Comparison of ENCODE assay signal across 25 mouse cellular contexts in genomic region chr6:76330176-76330575, GRCm38 (mm10).
"Had no signal": no experiment of that assay in that cellular context is flagged by ENCODE, and none has a peak within 500 bp of the region (broad histone marks: within the 10 kb centered on the region; RNA-seq: fewer than 3 reads in every experiment).

No protein-coding gene starts in this region.

- H3K4me2 ChIP-seq: heart, embryonic 12.5 days; hindbrain, embryonic 12.5 days; hindbrain, embryonic 15.5 days; intestine, embryonic 15.5 days; limb, embryonic 13.5 days; limb, embryonic 15.5 days; liver, embryonic 12.5 days had no signal

- H3K36me3 ChIP-seq: heart, embryonic 10.5 days; heart, embryonic 12.5 days; hindbrain, embryonic 10.5 days; hindbrain, embryonic 12.5 days; hindbrain, embryonic 15.5 days; intestine, embryonic 15.5 days; limb, embryonic 13.5 days; limb, embryonic 15.5 days; liver, embryonic 12.5 days had no signal

- H3K4me1 ChIP-seq: heart, embryonic 10.5 days; heart, embryonic 12.5 days; hindbrain, embryonic 10.5 days; hindbrain, embryonic 12.5 days; hindbrain, embryonic 15.5 days; intestine, embryonic 15.5 days; limb, embryonic 13.5 days; limb, embryonic 15.5 days; liver, embryonic 12.5 days had no signal

- H3K4me3 ChIP-seq: gastrocnemius, adult 2 months; heart, embryonic 10.5 days; heart, embryonic 12.5 days; hindbrain, embryonic 10.5 days; hindbrain, embryonic 12.5 days; hindbrain, embryonic 15.5 days; intestine, embryonic 15.5 days; limb, embryonic 13.5 days; limb, embryonic 15.5 days; liver, embryonic 12.5 days had no signal

- ATAC-seq: inflammation-experienced regulatory T-cells, adult 6 months; intestine, embryonic 15.5 days; intestine, postnatal 0 days; liver, embryonic 12.5 days had no signal

- DNase-seq: gastrocnemius, adult 2 months; gastrocnemius, postnatal 10 days; gastrocnemius, postnatal 25 days; heart, adult 18-20 months; heart, postnatal 10 days; heart, postnatal 4 days; kidney, adult 18-20 months; kidney, adult 8-10 months; kidney, postnatal 10 days; kidney, postnatal 25 days; kidney, postnatal 4 days; layer of hippocampus, adult 9-11 months; layer of hippocampus, postnatal 36 days had no signal

- H3K27ac ChIP-seq: gastrocnemius, adult 2 months; heart, embryonic 10.5 days; hindbrain, embryonic 10.5 days; hindbrain, embryonic 12.5 days; hindbrain, embryonic 15.5 days; intestine, embryonic 15.5 days; limb, embryonic 13.5 days; limb, embryonic 15.5 days; liver, embryonic 12.5 days; liver, embryonic 14.5 days had no signal

- H3K9ac ChIP-seq: heart, embryonic 12.5 days; hindbrain, embryonic 12.5 days; hindbrain, embryonic 15.5 days; intestine, embryonic 15.5 days; limb, embryonic 13.5 days; limb, embryonic 15.5 days; liver, embryonic 12.5 days; liver, embryonic 14.5 days had no signal

- H3K27me3 ChIP-seq: heart, embryonic 12.5 days; hindbrain, embryonic 12.5 days; hindbrain, embryonic 15.5 days; intestine, embryonic 15.5 days; limb, embryonic 13.5 days; limb, embryonic 15.5 days; liver, embryonic 12.5 days had no signal

- H3K9me3 ChIP-seq: heart, embryonic 10.5 days; heart, embryonic 12.5 days; hindbrain, embryonic 10.5 days; hindbrain, embryonic 12.5 days; hindbrain, embryonic 15.5 days; intestine, embryonic 15.5 days; limb, embryonic 13.5 days; limb, embryonic 15.5 days; liver, embryonic 12.5 days had no signal
